Mouse (Mus musculus) CH12.LX (cell line): Measurements from ENCODE around the gene Pa2g4. TPM values are rescaled to one million over a fixed set of nuclear protein-coding genes. Genes with fewer than 3 reads are reported as not detected.
A peak's percentile ranks its signal among the peaks of the same experiment; 100 is the strongest.

ENCODE experiments used
- DNase-seq: peaks from one replicate; pipeline ENCODE4 v3.0.0-alpha.2; 2013; ENCODE audit errors: extremely low read depth
- H3K27ac ChIP-seq: 2 replicates; pipeline ENCODE4 v1.5.1; 2012; ENCODE audit warnings: low read depth, mild to moderate bottlenecking, control low read depth, moderate library complexity; ENCODE audit not compliant: insufficient read depth
- H3K27me3 ChIP-seq: replicated peaks from 2 replicates; pipeline ENCODE3; 2012; ENCODE audit warnings: inconsistent platforms
- H3K36me3 ChIP-seq, 2 experiments: replicated peaks in 1 of 2; 2 replicates each; pipeline versions ENCODE3 to v1.6.1; 2012; ENCODE audit warnings: inconsistent platforms in 1 of 2, low read length in 1 of 2, mild to moderate bottlenecking in 1 of 2, mixed read lengths in 1 of 2, moderate library complexity in 1 of 2; ENCODE audit not compliant: control insufficient read depth in 1 of 2, insufficient read depth in 1 of 2
- H3K4me1 ChIP-seq, 2 experiments: 2 replicates each; pipeline ENCODE4 v1.6.1; 2012; ENCODE audit warnings: inconsistent platforms in 1 of 2, moderate library complexity in 1 of 2; ENCODE audit not compliant: insufficient read depth in 2 of 2, control insufficient read depth in 1 of 2
- H3K4me2 ChIP-seq: 2 replicates; pipeline ENCODE4 v1.6.1; 2012; ENCODE audit warnings: low read depth, mild to moderate bottlenecking, control low read depth; ENCODE audit not compliant: poor library complexity, insufficient read depth, severe bottlenecking
- H3K4me3 ChIP-seq, 3 experiments: fragments of 150-350 bp in 1 of 3; sonication (generic) in 1 of 3; replicated peaks in 1 of 3; 2 replicates each; pipeline versions ENCODE3 to v1.5.1; 2011 to 2012; ENCODE audit warnings: low read depth in 2 of 3, low read length in 2 of 3, mild to moderate bottlenecking in 2 of 3, moderate library complexity in 2 of 3, control low read depth in 1 of 3, improper control_type of control experiment in 1 of 3, inconsistent platforms in 1 of 3, mixed read lengths in 1 of 3; ENCODE audit not compliant: poor library complexity in 1 of 3
- H3K79me2 ChIP-seq: replicated peaks from 2 replicates; pipeline ENCODE4 v1.6.1; 2012; ENCODE audit warnings: mild to moderate bottlenecking, moderate library complexity; ENCODE audit not compliant: control insufficient read depth, poor library complexity, insufficient read depth, severe bottlenecking; ENCODE audit errors: extremely low read depth
- H3K9ac ChIP-seq: 2 replicates; pipeline ENCODE4 v1.6.1; 2012; ENCODE audit warnings: low read depth, mild to moderate bottlenecking, control low read depth, moderate library complexity; ENCODE audit not compliant: insufficient read depth
- H3K9me3 ChIP-seq: replicated peaks from 2 replicates; pipeline ENCODE3; 2012; ENCODE audit warnings: low read length, inconsistent platforms, mixed read lengths
- CHD2 ChIP-seq: IDR thresholded peaks from 2 replicates; pipeline ENCODE4 v1.6.1; 2011; ENCODE audit warnings: low read length, improper control_type of control experiment
- E2F4 ChIP-seq: IDR thresholded peaks from 2 replicates; pipeline ENCODE4 v1.6.1; 2011; ENCODE audit warnings: low read depth, low read length, improper control_type of control experiment; ENCODE audit not compliant: insufficient replicate concordance
- ETS1 ChIP-seq: conservative IDR thresholded peaks from 2 replicates; pipeline ENCODE4 v1.6.1; 2012; ENCODE audit warnings: low read depth, mild to moderate bottlenecking, inconsistent platforms, low read length, improper control_type of control experiment, moderate library complexity
- JUN ChIP-seq: IDR thresholded peaks from 2 replicates; pipeline ENCODE4 v1.6.1; 2011; ENCODE audit warnings: low read depth, mild to moderate bottlenecking, low read length, improper control_type of control experiment, moderate library complexity; ENCODE audit not compliant: insufficient read depth
- JUND ChIP-seq: conservative IDR thresholded peaks from 2 replicates; pipeline ENCODE4 v1.6.1; 2011; ENCODE audit warnings: low read depth, low read length, improper control_type of control experiment
- MAX ChIP-seq: IDR thresholded peaks from 2 replicates; pipeline ENCODE4 v1.6.1; 2011; ENCODE audit warnings: low read length, improper control_type of control experiment
- MAZ ChIP-seq: IDR thresholded peaks from 2 replicates; pipeline ENCODE4 v1.6.1; 2012; ENCODE audit warnings: low read depth, mild to moderate bottlenecking, inconsistent platforms, low read length, improper control_type of control experiment, moderate library complexity
- MXI1 ChIP-seq: IDR thresholded peaks from 2 replicates; pipeline ENCODE4 v1.6.1; 2011; ENCODE audit warnings: mild to moderate bottlenecking, low read depth, low read length, improper control_type of control experiment
- MYC ChIP-seq: IDR thresholded peaks from 2 replicates; pipeline ENCODE4 v1.6.1; 2011; ENCODE audit warnings: low read depth, mild to moderate bottlenecking, improper control_type of control experiment, low read length
- NELFE ChIP-seq: IDR thresholded peaks from 2 replicates; pipeline ENCODE4 v1.6.1; 2011; ENCODE audit warnings: low read depth, low read length, improper control_type of control experiment
- NRF1 ChIP-seq: IDR thresholded peaks from 2 replicates; pipeline ENCODE4 v1.6.1; 2014; ENCODE audit warnings: low read depth, mild to moderate bottlenecking, inconsistent platforms, low read length, improper control_type of control experiment, moderate library complexity
- POLR2AphosphoS2 ChIP-seq: IDR thresholded peaks from 2 replicates; pipeline ENCODE4 v1.6.1; 2011; ENCODE audit warnings: low read depth, low read length, improper control_type of control experiment
- RAD21 ChIP-seq: IDR thresholded peaks from 2 replicates; pipeline ENCODE4 v1.6.1; 2011; ENCODE audit warnings: low read depth, mild to moderate bottlenecking, low read length, improper control_type of control experiment, moderate library complexity
- RCOR1 ChIP-seq: conservative IDR thresholded peaks from 2 replicates; pipeline ENCODE4 v1.6.1; 2012; ENCODE audit warnings: low read depth, mild to moderate bottlenecking, inconsistent platforms, low read length, improper control_type of control experiment
- SIN3A ChIP-seq: IDR thresholded peaks from 2 replicates; pipeline ENCODE4 v1.6.1; 2012; ENCODE audit warnings: low read length, improper control_type of control experiment, inconsistent platforms
- SMC3 ChIP-seq: IDR thresholded peaks from 2 replicates; pipeline ENCODE4 v1.6.1; 2011; ENCODE audit warnings: low read depth, low read length, improper control_type of control experiment
- TBP ChIP-seq: conservative IDR thresholded peaks from 2 replicates; pipeline ENCODE4 v1.6.1; 2011; ENCODE audit warnings: low read depth, low read length, improper control_type of control experiment
- TCF12 ChIP-seq: IDR thresholded peaks from 2 replicates; pipeline ENCODE4 v1.6.1; 2014; ENCODE audit warnings: low read depth, mild to moderate bottlenecking, inconsistent platforms, low read length, improper control_type of control experiment
- UBTF ChIP-seq: IDR thresholded peaks from 2 replicates; pipeline ENCODE4 v1.6.1; 2012; ENCODE audit warnings: low read depth, mild to moderate bottlenecking, inconsistent platforms, low read length, improper control_type of control experiment, moderate library complexity
- USF1 ChIP-seq: IDR thresholded peaks from 2 replicates; pipeline ENCODE4 v1.6.1; 2014; ENCODE audit warnings: low read depth, mild to moderate bottlenecking, inconsistent platforms, low read length, improper control_type of control experiment
- USF2 ChIP-seq: conservative IDR thresholded peaks from 2 replicates; pipeline ENCODE4 v1.6.1; 2011; ENCODE audit warnings: low read depth, low read length, improper control_type of control experiment
- ZC3H11A ChIP-seq: IDR thresholded peaks from 2 replicates; pipeline ENCODE4 v1.6.1; 2012; ENCODE audit warnings: low read depth, mild to moderate bottlenecking, inconsistent platforms, low read length, improper control_type of control experiment
- ZKSCAN1 ChIP-seq: IDR thresholded peaks from 2 replicates; pipeline ENCODE4 v1.6.1; 2012; ENCODE audit warnings: low read depth, inconsistent platforms, low read length, improper control_type of control experiment, borderline replicate concordance
- ZMIZ1 ChIP-seq: IDR thresholded peaks from 2 replicates; pipeline ENCODE4 v1.6.1; 2012; ENCODE audit warnings: low read depth, mild to moderate bottlenecking, inconsistent platforms, low read length, improper control_type of control experiment
- ZNF384 ChIP-seq: IDR thresholded peaks from 2 replicates; pipeline ENCODE4 v1.6.1; 2012; ENCODE audit warnings: low read depth, low read length, improper control_type of control experiment, inconsistent platforms
- dilution Hi-C: fragments of 300-500 bp; cut with MboI; formaldehyde crosslinking; loops from 2 replicates; pipeline ENCODE4 v1.14.3; 2020; ENCODE audit warnings: low sequenced_read_pairs; ENCODE audit not compliant: extremely low pct_unique_long_range_greater_than_20kb, extremely low pct_ligation_motif_present
- in situ Hi-C: fragments of 300-500 bp; cut with MboI; formaldehyde crosslinking; loops from 3 replicates; pipeline ENCODE4 v1.14.3; 2019; ENCODE audit warnings: low sequenced_read_pairs, low pct_ligation_motif_present, low pct_unique_long_range_greater_than_20kb, mixed read lengths
- polyA plus RNA-seq: library from polyadenylated mRNA; unstranded; fragments of >175 nt; gene quantifications from 2 replicates; pipeline ENCODE4 v1.2.1, GENCODE M21; 2012; ENCODE audit warnings: low read depth; ENCODE audit not compliant: insufficient read length
- total RNA-seq, 2 experiments: library from RNA; depleted of rRNA; stranded (reverse); fragments of 300-350 nt in 1 of 2; fragments of >200 nt in 1 of 2; gene quantifications; 2 replicates each; pipeline ENCODE4 v1.2.3; 2012 to 2014

Gene Pa2g4
- total and polyA plus RNA-seq, 3 experiments = 129 to 550 (median 133) TPM

GRCm38 (mm10) chr10:128547361-128548032 is 18.3 kb downstream of the Pa2g4 start, which contains the start of gene Zc3h10 (continued):
- TF ChIP-seq NELFE (0 out of 2 replicates have a peak, but pooled peaks have one; percentile 23), SMC3 (peak; percentile 9; the same call in 1 of the 2 replicates), RCOR1 (no peak), UBTF (peak; percentile 45; the same call in 1 of the 2 replicates), JUN (no peak), USF1 (peak; percentile 44), MAX (no peak), ZMIZ1 (peak; percentile 95), POLR2AphosphoS2 (peak; percentile 100)
- TF ChIP-seq, all 38 proteins: peak for 22

- H3K4me2 ChIP-seq = peak overlapping the region; percentile 93
- peaks cover 13 to 39% of the 10 kb centered on the region in 2 experiments for H3K4me1 ChIP-seq
- H3K9ac ChIP-seq = peak overlapping the region; percentile 87
- H3K79me2 ChIP-seq = peaks cover 18% of the 10 kb centered on the region
- in situ Hi-C loops (no loop called here), dilution Hi-C loops (no loop called here)
- no peak for DNase-seq
- no peaks in the 10 kb centered on the region for H3K9me3 ChIP-seq
- no peaks in the 10 kb centered on the region for H3K27me3 ChIP-seq
- TF ChIP-seq NELFE = no peak
- TF ChIP-seq CHD2 = no peak
- no peak for TF ChIP-seq JUN
- no peak for TF ChIP-seq USF2
- TF ChIP-seq TCF12 = no peak
- TF ChIP-seq E2F4 = no peak
- no peak; the same call in 1 of the 2 replicates for TF ChIP-seq SIN3A
- no peak for TF ChIP-seq RCOR1
- no peak for TF ChIP-seq TBP
- no peak for TF ChIP-seq USF1
- no peak for TF ChIP-seq MYC
- no peak for TF ChIP-seq SMC3
- H3K4me3 ChIP-seq = peak overlapping the region; percentile 70 to 90 (median 71)
- H3K36me3 ChIP-seq = peaks cover 35 to 45% of the 10 kb centered on the region in 2 experiments
- H3K27ac ChIP-seq = peak overlapping the region; percentile 85
These were observed 19.0 kb downstream of the Pa2g4 start for GRCm38 (mm10) chr10:128546787-128547186.

GRCm38 (mm10) chr10:128546361-128546760 is 19.4 kb downstream of the Pa2g4 start:
- H3K4me2 ChIP-seq = peak overlapping the region; percentile 93
- H3K79me2 ChIP-seq = peaks cover 18% of the 10 kb centered on the region
- H3K9ac ChIP-seq = peak overlapping the region; percentile 87
- no peak overlapping the region; the same call in 1 of the 2 replicates for H3K27ac ChIP-seq
- dilution Hi-C loops (no loop called here), in situ Hi-C loops (no loop called here)
- no peaks in the 10 kb centered on the region for H3K9me3 ChIP-seq
- peaks cover 13 to 39% of the 10 kb centered on the region in 2 experiments for H3K4me1 ChIP-seq
- H3K4me3 ChIP-seq = peak overlapping the region; percentile 70 to 90 (median 71)
- DNase-seq = peak; percentile 77
- H3K36me3 ChIP-seq = peaks cover 35 to 47% of the 10 kb centered on the region in 2 experiments
- no peaks in the 10 kb centered on the region for H3K27me3 ChIP-seq
- TF ChIP-seq POLR2AphosphoS2 = no peak
- 0 out of 2 replicates have a peak, but pooled peaks have one; percentile 58 for TF ChIP-seq MAZ
- 0 out of 2 replicates have a peak, but pooled peaks have one; percentile 38 for TF ChIP-seq TCF12
- TF ChIP-seq ZC3H11A = 0 out of 2 replicates have a peak, but pooled peaks have one; percentile 9
- peak; percentile 99 for TF ChIP-seq MXI1
- TF ChIP-seq NRF1 = no peak
- no peak for TF ChIP-seq ZKSCAN1
- peak; percentile 51; the same call in 1 of the 2 replicates for TF ChIP-seq CHD2
- TF ChIP-seq JUN = 0 out of 2 replicates have a peak, but pooled peaks have one; percentile 27
- TF ChIP-seq UBTF = no peak
- TF ChIP-seq E2F4 = 0 out of 2 replicates have a peak, but pooled peaks have one; percentile 46
- peak; percentile 20; the same call in 1 of the 2 replicates for TF ChIP-seq JUND
- TF ChIP-seq ETS1 = 0 out of 2 replicates have a peak, but pooled peaks have one; percentile 21
- TF ChIP-seq NELFE = 0 out of 2 replicates have a peak, but pooled peaks have one; percentile 22
- TF ChIP-seq RAD21 = peak; percentile 79
- no peak for TF ChIP-seq ZNF384
- no peak for TF ChIP-seq RCOR1
